Mouse (Mus musculus) hindlimb bud, embryonic 11.5 days (tissue): ENCODE measurements at regions not wholly inside any gene's neighbourhood (a gene's known extent, or its start where the extent isn't known, plus 50 kb on each side); places are given as distances from the start of the nearest gene placed in this dataset.

ENCODE experiments used
- DNase-seq: peaks from one replicate; pipeline ENCODE4 v3.0.0-alpha.2; 2012; ENCODE audit warnings: low read depth, low spot score; ENCODE audit errors: extremely low spot score

- DNase-seq = no peak
Observed at GRCm38 (mm10) chr2:50841881-50842280, 307.0 kb downstream of the Rnd3 start.

GRCm38 (mm10) chr2:50835511-50836320 lies 313.2 kb downstream of the Rnd3 start:
- DNase-seq = no peak

GRCm38 (mm10) chr2:50833791-50834190 lies 315.1 kb downstream of the Rnd3 start:
- no peak for DNase-seq

GRCm38 (mm10) chr2:50832471-50832870 lies 316.4 kb downstream of the Rnd3 start:
- DNase-seq = no peak

GRCm38 (mm10) chr2:50830056-50830720 lies 318.7 kb downstream of the Rnd3 start:
- DNase-seq = no peak

GRCm38 (mm10) chr2:50827097-50827496 lies 321.8 kb downstream of the Rnd3 start:
- no peak for DNase-seq

GRCm38 (mm10) chr2:50826537-50826936 lies 322.4 kb downstream of the Rnd3 start:
- no peak for DNase-seq

GRCm38 (mm10) chr2:50825626-50826025 lies 323.3 kb downstream of the Rnd3 start:
- DNase-seq = no peak

- DNase-seq = no peak
Observed at GRCm38 (mm10) chr2:50824782-50825181, 324.1 kb downstream of the Rnd3 start.

GRCm38 (mm10) chr2:50822738-50823137 lies 326.2 kb downstream of the Rnd3 start:
- no peak for DNase-seq

- no peak for DNase-seq
Observed at GRCm38 (mm10) chr2:50819305-50819665, 329.6 kb downstream of the Rnd3 start.

GRCm38 (mm10) chr2:50818557-50819304 lies 330.2 kb downstream of the Rnd3 start:
- DNase-seq = no peak

- DNase-seq = no peak
Observed at GRCm38 (mm10) chr2:50816364-50816763, 332.5 kb downstream of the Rnd3 start.

- DNase-seq = peak; percentile 75
Observed at GRCm38 (mm10) chr2:50815541-50815940, 333.4 kb downstream of the Rnd3 start.

- DNase-seq = no peak
Observed at GRCm38 (mm10) chr2:50813568-50814461, 335.1 kb downstream of the Rnd3 start.

- no peak for DNase-seq
Observed at GRCm38 (mm10) chr2:50812296-50812695, 336.6 kb downstream of the Rnd3 start.

- DNase-seq = no peak
Observed at GRCm38 (mm10) chr2:50810336-50811066, 338.4 kb downstream of the Rnd3 start.

GRCm38 (mm10) chr2:50809823-50810222 lies 339.1 kb downstream of the Rnd3 start:
- DNase-seq = no peak

GRCm38 (mm10) chr2:50807162-50807960 lies 341.6 kb downstream of the Rnd3 start:
- DNase-seq = no peak
